Mouse (Mus musculus) spleen, adult 2 months (tissue): Measurements from ENCODE around the gene Trp73.

Source experiments
- CTCF ChIP-seq: fragments of 200-500 bp; IDR thresholded peaks from 2 replicates; pipeline ENCODE4 v1.5.1; 2011; ENCODE audit warnings: mild to moderate bottlenecking, inconsistent platforms; ENCODE audit not compliant: insufficient read depth, insufficient read length, insufficient replicate concordance; ENCODE audit errors: extremely low read depth
- POLR2A ChIP-seq: fragments of 200-500 bp; IDR thresholded peaks from 2 replicates; pipeline ENCODE4 v1.6.1; 2011; ENCODE audit warnings: low read depth, low read length, inconsistent platforms

DNA sequence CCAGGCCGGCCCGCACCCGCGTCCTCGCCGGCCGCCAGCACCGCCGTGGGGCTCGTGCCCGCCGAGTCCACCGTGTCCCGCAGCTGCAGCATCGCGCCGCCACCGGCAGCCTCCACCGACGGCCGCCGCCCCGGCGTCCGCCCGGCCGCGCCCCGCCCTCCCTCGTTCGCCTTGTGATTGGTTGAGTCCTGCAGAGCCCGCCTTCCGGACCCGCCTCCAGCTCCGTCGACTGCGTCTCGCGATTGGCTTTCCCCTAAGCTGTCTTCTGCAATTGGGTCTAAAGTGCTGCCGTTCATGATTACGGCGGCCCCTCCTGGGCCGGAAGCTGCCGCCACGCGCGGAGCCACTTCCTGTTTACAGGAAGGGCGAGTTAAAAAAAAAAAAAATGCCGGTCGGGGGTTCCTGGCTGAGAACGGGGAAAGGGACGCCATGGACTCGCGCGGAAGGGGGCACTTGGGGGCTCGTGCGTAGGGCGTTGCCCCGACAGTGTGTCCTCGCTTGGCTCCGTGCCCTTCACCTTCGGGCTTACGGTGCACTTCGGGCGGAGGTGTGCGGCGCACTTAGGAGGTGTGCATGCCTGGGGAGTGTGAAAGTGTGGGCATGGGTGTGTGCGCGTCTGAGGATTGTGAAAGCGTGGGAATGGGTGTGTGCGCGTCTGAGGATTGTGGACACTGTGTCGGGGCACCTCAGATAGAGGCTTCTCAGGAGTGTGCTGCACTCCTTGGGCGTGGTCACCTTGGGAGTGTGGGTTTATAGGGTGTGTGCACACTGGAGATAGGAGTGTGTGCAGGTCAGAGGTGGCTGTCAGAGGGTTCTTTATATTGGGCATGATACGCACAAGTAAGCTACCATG lies 20.8 kb upstream of the Trp73 start, which contains the start of gene Tprgl:
- TF ChIP-seq CTCF (no peak), POLR2A (peak; percentile 80)
